Mouse (Mus musculus) naive thymus-derived CD4-positive, alpha-beta T cell, adult 5 months (primary cell): ENCODE results near the gene Rnase2b. TPM values are rescaled to one million over a fixed set of nuclear protein-coding genes. Genes with fewer than 3 reads are reported as not detected.

Experiments
- polyA plus RNA-seq: library from polyadenylated mRNA; unstranded; fragments of 100-300 nt; shearing (Covaris generic); gene quantifications from one replicate; pipeline ENCODE4 v1.2.1, GENCODE M21; 2017

Rnase2b gene
- not detected for polyA plus RNA-seq

GRCm38 (mm10) chr14:51161976-51162375 lies at the start of gene Rnase2b:
Rnase2b (plus strand) TSS chr14:51162260.

GRCm38 (mm10) chr14:51113916-51114560 lies 48.0 kb upstream of the Rnase2b start, which contains the start of gene Eddm3b:
Eddm3b (plus strand) TSS chr14:51114426.

DNA sequence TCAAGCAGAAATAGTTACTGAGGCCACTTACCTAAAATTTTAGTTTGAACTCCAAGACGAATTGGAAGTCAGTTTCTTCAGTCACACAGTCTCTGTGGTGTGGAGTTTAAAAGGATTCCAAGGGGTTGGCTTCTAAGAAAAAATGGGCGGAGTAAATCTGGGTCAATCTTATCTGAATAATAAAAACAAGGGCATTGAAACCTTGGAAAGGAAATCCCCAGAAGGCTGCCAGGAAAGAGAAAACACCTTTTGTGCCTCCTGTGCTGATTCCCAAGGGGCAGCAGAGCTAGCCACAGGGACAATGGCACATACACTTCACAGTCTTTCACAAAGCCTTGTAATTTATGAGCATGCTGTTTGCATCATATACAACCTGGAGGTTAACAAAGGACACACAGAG lies 15.4 kb upstream of the Rnase2b start, which contains the start of gene Rnase1:
Gene Rnase1 (minus strand): TSS at position 101 of the 400 bp plus-strand sequence.

DNA sequence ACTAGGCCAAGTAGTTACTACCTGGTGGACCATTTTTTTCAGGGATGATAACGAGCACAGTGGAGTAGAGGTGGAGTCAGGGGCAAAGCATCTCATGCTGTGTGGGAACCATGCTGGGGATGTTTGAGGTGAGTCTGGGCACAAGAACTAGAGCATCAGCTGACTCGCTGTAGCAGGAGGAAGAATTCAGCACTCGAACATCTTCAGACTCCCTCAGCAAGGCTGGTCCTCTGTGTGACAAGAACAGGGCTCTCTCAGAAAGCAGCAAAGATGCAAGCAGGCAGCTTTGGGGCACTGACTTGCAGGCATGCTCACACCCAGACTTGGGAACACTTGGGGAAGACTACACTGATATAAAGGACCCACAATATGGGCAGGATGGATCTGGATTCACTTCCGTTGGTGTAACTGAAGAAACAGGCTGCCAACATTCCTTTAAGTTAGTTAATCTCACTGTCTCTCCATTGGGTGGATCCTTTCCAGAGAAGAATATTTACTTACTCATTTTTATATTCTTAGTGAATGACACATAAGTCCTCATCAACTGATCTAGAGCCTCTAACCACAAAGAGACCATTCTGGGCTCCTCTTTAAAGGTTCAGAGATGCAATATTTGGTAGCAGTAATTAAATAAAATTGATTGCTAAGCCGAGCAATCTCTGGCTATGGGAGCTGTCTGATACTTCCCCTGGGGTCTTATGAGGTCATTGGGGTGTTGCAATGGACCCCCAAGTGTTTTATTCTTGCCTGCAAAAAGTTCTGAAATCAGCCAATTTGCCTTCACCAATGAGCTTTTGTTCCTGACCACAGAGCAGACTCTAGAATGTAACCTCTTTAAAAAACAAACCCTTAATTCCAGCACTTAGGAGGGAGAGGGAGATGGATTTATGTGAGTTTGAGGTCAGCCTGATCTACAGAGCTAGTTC lies 37.3 kb downstream of the Rnase2b start, which contains the start of gene Ang2:
Gene Ang2 (minus strand): TSS at position 51 of the 926 bp plus-strand sequence.

GRCm38 (mm10) chr14:51203115-51203514 lies 41.1 kb downstream of the Rnase2b start, which contains the start of gene Ear14:
Ear14 (plus strand) TSS chr14:51203391.

Other genes with a start within 250 kb of the Rnase2b start
- 101 TPM for gene Osgep, start 237.4 kb upstream of the Rnase2b start, polyA plus RNA-seq
- gene Apex1, start 237.3 kb upstream of the Rnase2b start, polyA plus RNA-seq = 62.6 TPM
- gene Pip4p1, start 231.4 kb upstream of the Rnase2b start, polyA plus RNA-seq = 138 TPM
- 26.3 TPM for gene Pnp, start 231.2 kb upstream of the Rnase2b start, polyA plus RNA-seq
- gene Gm49342, start 217.7 kb upstream of the Rnase2b start, polyA plus RNA-seq = not detected
- not detected for gene Pnp2, start 206.3 kb upstream of the Rnase2b start, polyA plus RNA-seq
- gene Rnase10, start 154.5 kb upstream of the Rnase2b start, polyA plus RNA-seq = not detected
- gene Rnase9, start 120.4 kb upstream of the Rnase2b start, polyA plus RNA-seq = not detected
- gene Rnase11, start 112.1 kb upstream of the Rnase2b start, polyA plus RNA-seq = not detected
- not detected for gene Rnase12, start 104.6 kb upstream of the Rnase2b start, polyA plus RNA-seq
- 0.09 TPM for gene Olfr750, start 87.8 kb upstream of the Rnase2b start, polyA plus RNA-seq
- 0.39 TPM for gene Rnase4, start 71.2 kb upstream of the Rnase2b start, polyA plus RNA-seq
- gene Ang, start 71.1 kb upstream of the Rnase2b start, polyA plus RNA-seq = not detected
- gene Eddm3b, start 47.8 kb upstream of the Rnase2b start, polyA plus RNA-seq = not detected
- not detected for gene Rnase6, start 38.4 kb upstream of the Rnase2b start, polyA plus RNA-seq
- not detected for gene Rnase1, start 15.5 kb upstream of the Rnase2b start, polyA plus RNA-seq
- gene Ang2, start 36.9 kb downstream of the Rnase2b start, polyA plus RNA-seq = not detected
- gene Ear14, start 41.1 kb downstream of the Rnase2b start, polyA plus RNA-seq = not detected
- not detected for gene Rnase2a, start 93.9 kb downstream of the Rnase2b start, polyA plus RNA-seq
- not detected for gene Gm7247, start 199.5 kb downstream of the Rnase2b start, polyA plus RNA-seq
- not detected for gene Vmn2r88, start 248.6 kb downstream of the Rnase2b start, polyA plus RNA-seq